Mouse (Mus musculus) megakaryocyte-erythroid progenitor cell, adult 5-6 weeks (primary cell): Measurements from ENCODE around the gene Pex5. TPM values are rescaled to one million over a fixed set of nuclear protein-coding genes. Genes with fewer than 3 reads are reported as not detected.
A peak's percentile ranks its signal among the peaks of the same experiment; 100 is the strongest.
"Not testable (repeated sequence)": the region's sequence is repeated elsewhere in the genome, so short reads cannot be mapped to it uniquely, and the experiment has no call there.

ENCODE experiments used
- ATAC-seq: replicated peaks from 2 replicates; pipeline ENCODE4 v1.8.0; 2016; ENCODE audit warnings: mild to moderate bottlenecking, inconsistent platforms; ENCODE audit not compliant: severe bottlenecking, poor library complexity, low FRiP score, low TSS enrichment
- total RNA-seq, 2 experiments: library from RNA; stranded (forward) in 1 of 2; stranded (reverse) in 1 of 2; fragments of 200-1000, 215-1000 nt in 1 of 2; fragments of >200 nt in 1 of 2; fragmentation: Nextera tagmentation in 1 of 2; gene quantifications; 2 replicates each; pipeline ENCODE4 v1.2.3; 2014 to 2017

Pex5 gene
- total RNA-seq, 2 experiments from 2014 or later, result 25.7 to 38.9 TPM

GRCm38 (mm10) chr6:124427791-124428576 lies 13.1 kb upstream of the Pex5 start:
- ATAC-seq, result no peak

GRCm38 (mm10) chr6:124427289-124427688 lies 12.4 kb upstream of the Pex5 start:
- ATAC-seq, result no peak

- no peak for ATAC-seq
Measured at GRCm38 (mm10) chr6:124426604-124427003, 11.7 kb upstream of the Pex5 start.

- ATAC-seq, result no peak
Measured at GRCm38 (mm10) chr6:124425523-124425922, 10.7 kb upstream of the Pex5 start.

- peak; percentile 32 for ATAC-seq
Measured at GRCm38 (mm10) chr6:124425042-124425441, 10.2 kb upstream of the Pex5 start.

- ATAC-seq, result peak; percentile 88
Measured at GRCm38 (mm10) chr6:124424068-124424498, 9.2 kb upstream of the Pex5 start.

GRCm38 (mm10) chr6:124418686-124419085 lies 3.8 kb upstream of the Pex5 start:
- no peak for ATAC-seq

GRCm38 (mm10) chr6:124415347-124416088 lies 651 bp upstream of the Pex5 start:
- peak; percentile 75 for ATAC-seq

GRCm38 (mm10) chr6:124414150-124414926 lies 529 bp downstream of the Pex5 start:
- peak; percentile 56 for ATAC-seq

GRCm38 (mm10) chr6:124413770-124414149 lies 1.1 kb downstream of the Pex5 start:
- no peak; the same call in 1 of the 2 replicates for ATAC-seq

- ATAC-seq, result no peak
Measured at GRCm38 (mm10) chr6:124408355-124408754, 6.5 kb downstream of the Pex5 start.

GRCm38 (mm10) chr6:124407180-124407579 lies 7.7 kb downstream of the Pex5 start:
- ATAC-seq, result no peak

GRCm38 (mm10) chr6:124406326-124406725 lies 8.5 kb downstream of the Pex5 start:
- no peak for ATAC-seq

- no peak for ATAC-seq
Measured at GRCm38 (mm10) chr6:124399738-124400137, 15.1 kb downstream of the Pex5 start.

GRCm38 (mm10) chr6:124394991-124395390 lies 19.9 kb downstream of the Pex5 start:
- not testable (repeated sequence) for ATAC-seq

- no peak for ATAC-seq
Measured at GRCm38 (mm10) chr6:124380142-124380541, 34.7 kb downstream of the Pex5 start.

- no peak for ATAC-seq
Measured at GRCm38 (mm10) chr6:124379331-124379730, 35.5 kb downstream of the Pex5 start.

GRCm38 (mm10) chr6:124377494-124378255 lies 37.2 kb downstream of the Pex5 start:
- no peak for ATAC-seq

- peak; percentile 61 for ATAC-seq
Measured at GRCm38 (mm10) chr6:124376311-124376710, 38.6 kb downstream of the Pex5 start.
